Mouse (Mus musculus) liver (tissue): ENCODE data around the gene March9.

Source experiments
- DNase-seq: peaks from one replicate; pipeline ENCODE4 v3.0.0-alpha.2; 2020; ENCODE audit warnings: mixed read lengths

Gene March9

DNA sequence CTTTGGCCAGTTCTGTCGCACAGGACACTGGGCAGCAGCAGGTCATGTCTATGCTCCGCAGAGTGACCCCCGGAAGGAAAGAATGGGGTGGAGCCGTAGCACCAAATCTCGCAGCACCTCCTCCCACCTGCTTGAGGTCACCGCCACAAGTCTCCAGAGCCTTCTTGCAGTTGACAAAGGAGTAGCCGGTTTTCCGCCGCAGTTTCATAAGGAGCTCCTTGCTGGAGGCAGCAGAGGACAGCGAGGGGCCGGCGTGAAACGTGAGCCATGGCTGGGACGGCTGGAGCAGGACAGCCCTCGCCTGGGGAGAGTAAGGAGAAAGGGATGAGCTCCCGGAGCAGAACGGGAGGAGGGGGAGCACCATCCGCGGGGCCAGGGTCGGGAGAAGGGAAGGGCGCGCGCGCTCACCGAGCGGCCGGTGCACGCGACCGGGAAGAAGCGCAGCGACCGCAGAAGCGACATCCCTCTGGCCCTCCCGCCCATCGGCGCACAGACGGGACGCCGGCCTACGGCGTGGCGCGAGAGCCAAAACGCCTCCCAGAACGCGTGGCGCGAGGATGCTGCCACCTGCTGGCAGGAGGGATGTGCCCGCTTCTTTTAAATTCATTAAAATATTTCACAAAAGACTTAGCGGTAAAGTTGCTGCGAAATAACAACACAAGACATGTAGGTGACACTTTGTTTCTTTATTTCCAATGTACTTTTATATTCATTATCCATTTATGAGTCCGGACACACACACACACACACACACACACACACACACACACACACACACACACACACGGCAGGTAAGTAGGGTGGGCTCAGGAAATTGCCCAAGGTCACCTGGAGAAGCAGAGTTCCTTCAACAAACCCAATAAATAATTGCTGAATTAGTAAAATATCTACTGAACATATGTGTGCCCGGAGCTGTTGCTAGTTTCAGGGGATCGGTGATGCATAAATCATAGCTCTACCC, 29.4 kb downstream of the March9 start, which contains the start of gene Tsfm:
Tsfm (minus strand) TSS at position 505 of the 961 bp plus-strand sequence.
- DNase-seq = peak; percentile 93

- no peak for DNase-seq
These were observed 41.6 kb downstream of the March9 start for GRCm38 (mm10) chr10:127018422-127018821.

GRCm38 (mm10) chr10:127017071-127017470, 42.9 kb downstream of the March9 start:
- DNase-seq = no peak

DNA sequence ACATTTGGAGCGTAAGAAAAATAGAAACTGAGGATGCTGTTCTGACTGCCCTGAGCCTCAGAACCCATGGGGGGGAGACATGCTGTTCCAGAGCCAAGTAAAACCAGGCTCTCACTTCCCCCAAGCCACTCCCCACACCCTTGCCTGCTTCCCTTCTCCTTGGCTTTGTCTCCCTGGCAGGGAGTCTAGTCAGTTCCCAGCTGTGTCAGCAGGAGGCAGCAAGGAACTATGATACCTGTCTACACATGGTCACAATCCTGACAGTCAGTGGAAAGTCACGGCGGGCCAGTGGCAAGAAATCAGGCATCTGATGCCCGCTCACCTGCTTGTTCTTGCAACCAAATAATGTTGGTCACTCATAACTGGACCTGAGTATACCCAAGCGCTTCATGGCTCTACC, 43.5 kb downstream of the March9 start:
- no peak for DNase-seq
